Mouse (Mus musculus) hindbrain, embryonic 12.5 days (tissue): ENCODE measurements at regions not wholly inside any gene's neighbourhood (a gene's known extent, or its start where the extent isn't known, plus 50 kb on each side); places are given as distances from the start of the nearest gene placed in this dataset.

Experiments
- ATAC-seq: fragments of 200-750 bp; cut with Nextera tagmentation; 2 replicates; pipeline ENCODE4 v1.8.0; 2017; ENCODE audit warnings: moderate TSS enrichment; ENCODE audit not compliant: low FRiP score
- H3K27ac ChIP-seq: fragments of 300-500 bp; sonication (generic); 2 replicates; pipeline ENCODE4 v1.5.1; 2016; ENCODE audit warnings: mild to moderate bottlenecking
- H3K27me3 ChIP-seq: fragments of 300-500 bp; sonication (generic); 2 replicates; pipeline ENCODE4 v1.6.1; 2016; ENCODE audit warnings: mild to moderate bottlenecking
- H3K36me3 ChIP-seq: fragments of 300-500 bp; sonication (generic); 2 replicates; pipeline ENCODE4 v1.6.1; 2016; ENCODE audit warnings: mild to moderate bottlenecking
- H3K4me1 ChIP-seq: fragments of 300-500 bp; sonication (generic); 2 replicates; pipeline ENCODE4 v1.6.1; 2016
- H3K4me2 ChIP-seq: fragments of 300-500 bp; sonication (generic); replicated peaks from 2 replicates; pipeline ENCODE4 v1.6.1; 2016; ENCODE audit warnings: mild to moderate bottlenecking
- H3K4me3 ChIP-seq: fragments of 300-500 bp; sonication (generic); 2 replicates; pipeline ENCODE4 v1.5.1; 2016; ENCODE audit warnings: mild to moderate bottlenecking
- H3K9ac ChIP-seq: fragments of 300-500 bp; sonication (generic); 2 replicates; pipeline ENCODE4 v1.6.1; 2016; ENCODE audit warnings: mild to moderate bottlenecking, moderate library complexity
- H3K9me3 ChIP-seq: fragments of 300-500 bp; sonication (generic); replicated peaks from 2 replicates; pipeline ENCODE4 v1.6.1; 2016; ENCODE audit warnings: mild to moderate bottlenecking
- WGBS: fragments of 180-500 bp; shearing (Covaris S2); methylation state at CpG from one replicate; pipeline ENCODE4 v1.1.7; 2016; 5-methylcytosine and 5-hydroxymethylcytosine counted together

GRCm38 (mm10) chr9:118354911-118355310, 123.1 kb upstream of the Eomes start:
- no peaks in the 10 kb centered on the region for H3K9me3 ChIP-seq
- H3K4me1 ChIP-seq, result no peaks in the 10 kb centered on the region
- 90% methylated on average over 10 of the region's 10 CpGs for WGBS
- no peaks in the 10 kb centered on the region for H3K36me3 ChIP-seq
- H3K27ac ChIP-seq, result no peak overlapping the region
- no peak overlapping the region for H3K9ac ChIP-seq
- no peaks in the 10 kb centered on the region for H3K27me3 ChIP-seq
- no peak overlapping the region for H3K4me3 ChIP-seq
- H3K4me2 ChIP-seq, result no peak overlapping the region
- ATAC-seq, result no peak

GRCm38 (mm10) chr9:118357406-118357805, 120.6 kb upstream of the Eomes start:
- no peaks in the 10 kb centered on the region for H3K4me1 ChIP-seq
- no peak for ATAC-seq
- WGBS, result 97% methylated on average over 8 of the region's 8 CpGs

DNA sequence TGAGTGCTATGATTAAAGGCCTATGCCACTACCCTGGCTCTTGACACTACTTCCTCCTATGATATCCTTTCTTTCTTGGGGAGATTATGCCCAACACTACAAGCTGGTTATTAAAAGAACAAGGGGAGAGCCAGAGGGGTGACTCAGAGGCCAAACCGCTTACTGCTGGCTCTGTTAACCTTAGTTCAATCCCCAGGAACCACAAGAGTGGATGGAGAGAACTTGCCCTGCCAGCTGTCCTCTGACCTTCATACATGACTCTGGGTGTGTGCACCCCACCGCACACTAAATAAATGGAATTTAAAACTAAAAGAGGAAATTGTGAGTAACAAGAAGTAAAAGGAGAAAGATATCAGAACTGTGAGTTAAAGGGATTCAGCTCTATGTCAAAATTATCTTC, 114.1 kb upstream of the Eomes start:
- Histone ChIP-seq H3K4me1 (no peaks in the 10 kb centered on the region), H3K27me3 (no peaks in the 10 kb centered on the region), H3K4me3 (no peak overlapping the region), H3K9ac (no peak overlapping the region), H3K9me3 (no peaks in the 10 kb centered on the region), H3K27ac (no peak overlapping the region), H3K36me3 (no peaks in the 10 kb centered on the region), H3K4me2 (no peak overlapping the region)
- WGBS, result 88% methylated on average over 2 of the region's 2 CpGs
- no peak for ATAC-seq

More at GRCm38 (mm10) chr9:118357406-118357805, 120.6 kb upstream of the Eomes start:
- H3K4me2 ChIP-seq, result no peak overlapping the region
- H3K9ac ChIP-seq, result no peak overlapping the region
- H3K36me3 ChIP-seq, result no peaks in the 10 kb centered on the region
- no peaks in the 10 kb centered on the region for H3K9me3 ChIP-seq
- no peak overlapping the region for H3K4me3 ChIP-seq
- H3K27ac ChIP-seq, result no peak overlapping the region
- no peaks in the 10 kb centered on the region for H3K27me3 ChIP-seq

GRCm38 (mm10) chr9:118365431-118365830, 112.6 kb upstream of the Eomes start:
- 82% methylated on average over 9 of the region's 9 CpGs for WGBS
- Histone ChIP-seq H3K36me3 (no peaks in the 10 kb centered on the region), H3K4me1 (no peaks in the 10 kb centered on the region), H3K27ac (no peak overlapping the region), H3K4me2 (no peak overlapping the region), H3K9ac (no peak overlapping the region), H3K9me3 (no peaks in the 10 kb centered on the region), H3K27me3 (no peaks in the 10 kb centered on the region), H3K4me3 (no peak overlapping the region)
- ATAC-seq, result no peak

DNA sequence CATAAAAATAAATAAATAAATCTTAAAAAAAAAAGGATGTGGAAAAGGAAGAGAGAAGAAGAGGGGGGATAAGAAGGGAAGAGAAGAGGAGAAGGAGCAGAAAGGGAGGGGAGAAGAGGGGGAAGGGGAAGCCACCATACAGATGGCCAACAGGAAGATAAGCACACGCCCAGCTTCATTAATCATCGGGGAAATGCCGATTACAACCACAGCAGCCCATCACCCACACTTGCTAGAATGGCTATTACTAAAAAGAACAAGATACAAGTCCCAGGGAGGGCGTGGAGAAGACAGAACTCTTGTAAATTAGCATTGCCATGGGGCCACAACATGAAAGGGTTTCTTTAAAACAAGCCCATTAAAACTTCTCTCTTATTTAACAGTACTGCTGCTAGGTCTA, 110.7 kb upstream of the Eomes start:
- H3K27ac ChIP-seq, result no peak overlapping the region
- H3K4me3 ChIP-seq, result no peak overlapping the region
- 78% methylated on average over 4 of the region's 4 CpGs for WGBS
- H3K9ac ChIP-seq, result no peak overlapping the region
- ATAC-seq, result no peak
- H3K36me3 ChIP-seq, result no peaks in the 10 kb centered on the region
- H3K9me3 ChIP-seq, result no peaks in the 10 kb centered on the region
- no peaks in the 10 kb centered on the region for H3K27me3 ChIP-seq
- no peaks in the 10 kb centered on the region for H3K4me1 ChIP-seq
- no peak overlapping the region for H3K4me2 ChIP-seq

DNA sequence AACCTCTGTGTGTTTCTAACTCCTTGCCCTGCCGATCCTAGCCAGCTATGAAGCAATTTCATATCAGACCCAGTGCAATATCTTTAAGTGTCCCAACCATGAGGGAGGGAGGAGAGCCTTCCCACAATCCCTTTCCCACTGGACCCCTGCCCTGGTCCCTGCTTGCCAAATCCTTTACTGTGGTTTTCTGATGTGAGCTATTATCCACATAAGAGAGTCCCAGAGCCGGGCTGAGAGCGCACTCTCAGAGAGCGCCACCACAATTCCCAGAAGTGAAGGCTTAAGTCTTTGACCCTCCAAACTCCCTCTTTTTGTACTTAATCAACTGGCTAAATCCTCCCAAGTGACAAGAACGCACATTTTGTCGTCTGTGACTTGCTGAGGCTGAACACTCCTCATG, 107.4 kb upstream of the Eomes start:
- Histone ChIP-seq H3K27me3 (no peaks in the 10 kb centered on the region), H3K9ac (no peak overlapping the region), H3K27ac (no peak overlapping the region), H3K4me1 (no peaks in the 10 kb centered on the region), H3K36me3 (no peaks in the 10 kb centered on the region), H3K4me3 (no peak overlapping the region), H3K9me3 (no peaks in the 10 kb centered on the region), H3K4me2 (no peak overlapping the region)
- ATAC-seq, result no peak
- 80% methylated on average over 6 of the region's 6 CpGs for WGBS

GRCm38 (mm10) chr9:118374680-118375079, 103.3 kb upstream of the Eomes start:
- H3K4me2 ChIP-seq, result no peak overlapping the region
- H3K27me3 ChIP-seq, result no peaks in the 10 kb centered on the region
- ATAC-seq, result no peak
- H3K9me3 ChIP-seq, result no peaks in the 10 kb centered on the region
- H3K36me3 ChIP-seq, result no peaks in the 10 kb centered on the region
- 88% methylated on average over 5 of the region's 5 CpGs for WGBS
- H3K9ac ChIP-seq, result no peak overlapping the region
- no peak overlapping the region for H3K4me3 ChIP-seq
- H3K4me1 ChIP-seq, result no peaks in the 10 kb centered on the region
- H3K27ac ChIP-seq, result no peak overlapping the region

GRCm38 (mm10) chr9:118379055-118379454, 99.0 kb upstream of the Eomes start:
- Histone ChIP-seq H3K9ac (no peak overlapping the region), H3K4me3 (no peak overlapping the region)
- 26% methylated on average over 6 of the region's 6 CpGs for WGBS

GRCm38 (mm10) chr9:118382532-118382931, 95.5 kb upstream of the Eomes start:
- H3K9ac ChIP-seq, result no peak overlapping the region
- no peak overlapping the region for H3K4me3 ChIP-seq
- H3K9me3 ChIP-seq, result no peaks in the 10 kb centered on the region
- no peak overlapping the region for H3K27ac ChIP-seq
- peaks cover 13% of the 10 kb centered on the region for H3K27me3 ChIP-seq
- H3K36me3 ChIP-seq, result no peaks in the 10 kb centered on the region
- ATAC-seq, result no peak
- H3K4me2 ChIP-seq, result no peak overlapping the region
- 90% methylated on average over 3 of the region's 3 CpGs for WGBS
- no peaks in the 10 kb centered on the region for H3K4me1 ChIP-seq

More at GRCm38 (mm10) chr9:118379055-118379454, 99.0 kb upstream of the Eomes start:
- Histone ChIP-seq H3K36me3 (no peaks in the 10 kb centered on the region), H3K4me1 (no peaks in the 10 kb centered on the region), H3K9me3 (no peaks in the 10 kb centered on the region), H3K4me2 (no peak overlapping the region), H3K27me3 (no peaks in the 10 kb centered on the region), H3K27ac (no peak overlapping the region)
- ATAC-seq, result no peak

DNA sequence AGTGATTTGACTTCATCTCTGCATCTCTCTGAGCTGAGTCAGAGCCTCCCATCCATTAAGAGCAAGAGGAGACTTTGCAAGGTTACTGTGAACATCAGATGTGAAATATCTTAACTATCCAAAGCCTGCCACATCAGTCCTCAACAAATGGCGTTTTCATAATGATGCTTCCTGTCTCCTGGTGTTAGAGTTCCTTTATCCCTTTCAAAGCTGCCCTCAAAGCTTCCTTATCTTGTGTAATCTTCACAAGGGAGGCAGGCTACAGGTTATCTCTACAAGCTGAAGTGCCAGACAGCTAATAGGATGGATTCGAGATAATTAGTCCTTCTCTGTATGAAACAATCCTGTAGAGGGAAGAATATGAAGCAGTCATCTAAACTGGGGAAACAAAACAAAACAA, 93.4 kb upstream of the Eomes start:
- Histone ChIP-seq H3K4me3 (no peak overlapping the region), H3K9me3 (no peaks in the 10 kb centered on the region), H3K4me2 (no peak overlapping the region), H3K4me1 (0 out of 2 replicates have a peak, but pooled peaks cover 2% of the 10 kb centered on the region), H3K9ac (no peak overlapping the region), H3K27me3 (peaks cover 34% of the 10 kb centered on the region), H3K36me3 (no peaks in the 10 kb centered on the region), H3K27ac (no peak overlapping the region)
- 55% methylated on average over 2 of the region's 2 CpGs for WGBS
- ATAC-seq, result no peak

DNA sequence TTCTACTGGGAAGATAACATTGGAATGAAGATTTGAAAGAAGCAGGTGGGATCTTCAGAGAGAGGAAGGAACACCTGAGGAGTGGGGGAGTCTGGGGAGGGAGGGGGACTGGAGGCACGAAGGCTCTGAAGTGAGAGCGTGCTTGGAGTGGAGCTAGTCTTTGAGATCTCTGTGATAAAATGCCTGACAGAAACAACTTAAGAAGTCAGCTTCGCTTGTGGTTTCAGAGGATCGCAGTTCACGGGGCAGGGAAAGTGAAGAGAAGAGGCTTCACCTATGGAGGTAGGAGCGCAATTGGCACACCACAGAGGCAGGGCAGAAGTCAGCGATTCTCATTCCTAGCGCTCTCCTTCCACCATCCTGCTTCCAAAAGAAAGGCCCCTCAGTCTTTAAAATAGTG, 90.4 kb upstream of the Eomes start:
- H3K27ac ChIP-seq, result no peak overlapping the region
- H3K9me3 ChIP-seq, result no peaks in the 10 kb centered on the region
- peaks cover 53% of the 10 kb centered on the region for H3K27me3 ChIP-seq
- no peaks in the 10 kb centered on the region for H3K36me3 ChIP-seq
- WGBS, result 33% methylated on average over 8 of the region's 8 CpGs
- H3K4me1 ChIP-seq, result 0 out of 2 replicates have a peak, but pooled peaks cover 2% of the 10 kb centered on the region
- H3K4me2 ChIP-seq, result no peak overlapping the region
- no peak overlapping the region for H3K9ac ChIP-seq
- ATAC-seq, result no peak
- H3K4me3 ChIP-seq, result no peak overlapping the region

- 0 out of 2 replicates have a peak, but pooled peaks cover 2% of the 10 kb centered on the region for H3K4me1 ChIP-seq
- H3K4me2 ChIP-seq, result peak overlapping the region; percentile 46
- H3K36me3 ChIP-seq, result no peaks in the 10 kb centered on the region
- H3K27ac ChIP-seq, result no peak overlapping the region
- H3K27me3 ChIP-seq, result peaks cover 53% of the 10 kb centered on the region
- no peak for ATAC-seq
- no peaks in the 10 kb centered on the region for H3K9me3 ChIP-seq
- H3K9ac ChIP-seq, result no peak overlapping the region
- 2% methylated on average over 27 of the region's 27 CpGs for WGBS
- H3K4me3 ChIP-seq, result peak overlapping the region; percentile 26
Observed at GRCm38 (mm10) chr9:118389481-118390334, 88.3 kb upstream of the Eomes start.

GRCm38 (mm10) chr9:118390679-118391078, 87.3 kb upstream of the Eomes start:
- WGBS, result 54% methylated on average over 3 of the region's 3 CpGs
- H3K27me3 ChIP-seq, result peaks cover 48% of the 10 kb centered on the region

More at GRCm38 (mm10) chr9:118390679-118391078, 87.3 kb upstream of the Eomes start:
- Histone ChIP-seq H3K4me2 (no peak overlapping the region), H3K4me1 (0 out of 2 replicates have a peak, but pooled peaks cover 2% of the 10 kb centered on the region), H3K27ac (no peak overlapping the region), H3K9me3 (no peaks in the 10 kb centered on the region), H3K36me3 (no peaks in the 10 kb centered on the region), H3K9ac (no peak overlapping the region), H3K4me3 (no peak overlapping the region)
- no peak for ATAC-seq
